Mouse (Mus musculus): ENCODE results near the gene Cst7.

DNA sequence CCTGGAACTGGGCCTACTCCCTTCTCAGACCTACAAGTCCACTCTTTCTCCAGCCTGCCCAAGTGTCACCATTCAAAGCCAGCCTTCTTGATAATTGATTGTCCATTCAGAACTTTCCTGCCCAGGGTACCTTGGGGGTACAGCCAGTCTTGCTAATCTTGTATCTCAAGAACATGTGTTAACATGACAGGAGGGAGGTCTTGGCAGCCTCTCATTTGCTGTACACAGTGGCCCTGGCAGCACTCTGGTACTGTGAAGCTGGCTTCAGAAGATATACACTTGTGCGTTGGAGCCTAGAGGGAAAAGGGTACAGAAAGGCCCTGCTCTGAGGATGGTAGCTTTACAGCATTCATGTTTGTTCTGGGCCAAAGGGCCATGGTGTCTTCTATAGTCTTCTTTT is 6.0 kb downstream of the Cst7 start:
- TF ChIP-seq CTCF (IDR thresholded peaks at IDR 0.05; ENCODE audit: low read depth, low read length) (no peak), POLR2AphosphoS5 (IDR thresholded peaks at IDR 0.05; ENCODE audit: insufficient replicate concordance, low read depth, low read length) (no peak), TAL1 (conservative IDR thresholded peaks at IDR 0.05; ENCODE audit: low read depth, low read length) (no peak), GATA1 (IDR thresholded peaks at IDR 0.05; ENCODE audit: borderline replicate concordance, low read length) (no peak), GATA2 (IDR thresholded peaks at IDR 0.05; ENCODE audit: borderline replicate concordance, low read depth, low read length) (no peak)
